Mouse (Mus musculus): ENCODE results near the gene Zfand3.

The Zfand3 gene

GRCm38 (mm10) chr17:30158419-30159108 is 154.0 kb downstream of the Zfand3 start:
- no peak for DNase-seq

- no peak for DNase-seq
Measured at GRCm38 (mm10) chr17:30159341-30159740, 154.8 kb downstream of the Zfand3 start.

DNA sequence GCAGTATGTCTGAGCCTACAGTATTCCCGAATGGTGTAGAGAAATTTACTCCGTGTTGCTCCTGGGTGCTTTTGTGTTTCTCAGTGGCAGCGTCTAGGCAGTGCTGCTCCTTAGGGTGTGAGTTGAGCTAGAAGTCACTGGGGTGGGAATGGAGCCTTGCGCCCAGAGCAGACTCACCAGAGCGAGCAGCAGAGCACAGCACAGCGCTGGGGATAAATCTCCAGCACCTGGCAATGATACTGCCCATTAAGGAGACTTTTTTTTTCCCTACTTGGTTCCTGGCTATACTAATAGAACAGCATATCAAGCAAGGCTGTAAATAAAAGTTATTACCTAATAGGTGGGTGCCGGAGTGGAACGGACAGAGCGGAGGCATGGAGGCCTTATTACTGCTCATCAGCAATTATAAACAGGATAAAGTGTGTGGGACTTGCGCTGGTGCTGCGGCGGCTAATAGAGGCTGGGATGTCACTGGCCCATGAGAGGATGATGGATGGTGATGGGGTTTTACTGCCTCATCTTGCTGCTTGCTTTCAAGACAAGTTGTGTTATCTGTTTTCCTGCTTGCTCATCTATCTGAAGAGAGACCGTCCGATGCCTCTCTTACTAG is 156.4 kb downstream of the Zfand3 start:
- DNase-seq = no peak

DNA sequence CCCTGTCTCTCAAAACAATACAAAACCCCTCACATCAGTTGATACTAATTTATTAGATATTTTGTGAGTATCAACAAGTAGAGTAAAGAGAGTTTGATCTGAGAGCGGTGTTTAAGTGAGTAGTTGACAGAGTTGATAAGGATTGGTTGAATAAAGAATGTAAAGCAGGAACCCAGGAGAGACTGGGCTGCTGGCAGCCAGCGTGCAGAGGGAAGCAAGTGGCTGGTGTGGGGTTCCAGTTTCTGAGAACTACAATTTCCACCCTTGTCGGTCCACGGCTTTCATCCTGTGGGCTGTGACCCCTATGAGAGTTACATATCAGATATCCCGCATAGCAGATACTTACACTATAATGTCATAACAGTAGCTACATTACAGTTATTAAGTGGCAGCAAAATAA is 158.4 kb downstream of the Zfand3 start:
- no peak for DNase-seq

DNA sequence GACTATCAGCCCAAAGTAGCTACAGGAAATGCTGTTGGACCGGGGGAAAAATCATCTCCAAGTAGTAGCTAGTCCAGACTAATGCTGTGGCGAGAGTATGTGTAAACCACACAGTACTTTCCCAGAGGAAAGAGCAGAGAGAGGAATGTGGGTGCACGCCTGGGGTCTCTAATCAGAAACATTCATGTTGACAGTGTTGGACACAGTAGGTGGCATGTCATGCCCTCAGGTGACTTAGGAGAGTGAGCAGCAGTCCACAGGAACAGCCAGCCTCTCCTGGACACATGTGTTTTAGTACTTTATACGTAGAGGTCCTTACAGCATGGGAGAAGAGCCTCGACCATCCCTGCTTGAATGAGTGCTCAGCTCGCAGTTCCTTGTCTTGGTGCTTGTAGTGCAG is 159.3 kb downstream of the Zfand3 start:
- no peak for DNase-seq

GRCm38 (mm10) chr17:30164818-30165217 is 160.3 kb downstream of the Zfand3 start:
- no peak for DNase-seq

DNA sequence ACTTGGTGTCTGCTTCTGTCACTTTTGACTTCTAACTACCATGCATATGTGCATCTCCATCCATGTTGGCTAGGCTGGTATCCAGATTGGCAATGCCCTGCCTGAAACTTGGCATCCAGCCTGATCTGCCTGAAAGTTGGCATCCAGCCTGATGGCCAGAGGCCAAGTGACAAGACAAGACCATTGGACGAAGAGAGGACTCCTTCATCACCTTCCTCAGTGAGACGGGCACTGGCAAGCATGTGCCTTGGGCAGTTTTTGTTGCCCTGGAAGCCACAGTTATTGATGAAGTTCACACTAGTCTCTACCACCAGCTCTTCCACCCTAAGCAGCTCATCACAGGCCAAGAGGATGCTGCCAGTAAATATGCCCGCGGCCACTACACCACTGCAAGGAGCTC is 172.9 kb downstream of the Zfand3 start:
- DNase-seq = no peak

GRCm38 (mm10) chr17:30178402-30178801 is 173.9 kb downstream of the Zfand3 start:
- no peak for DNase-seq

GRCm38 (mm10) chr17:30180197-30180596 is 175.7 kb downstream of the Zfand3 start:
- no peak for DNase-seq

- DNase-seq = no peak
Measured at GRCm38 (mm10) chr17:30181554-30181953, 177.0 kb downstream of the Zfand3 start.

DNA sequence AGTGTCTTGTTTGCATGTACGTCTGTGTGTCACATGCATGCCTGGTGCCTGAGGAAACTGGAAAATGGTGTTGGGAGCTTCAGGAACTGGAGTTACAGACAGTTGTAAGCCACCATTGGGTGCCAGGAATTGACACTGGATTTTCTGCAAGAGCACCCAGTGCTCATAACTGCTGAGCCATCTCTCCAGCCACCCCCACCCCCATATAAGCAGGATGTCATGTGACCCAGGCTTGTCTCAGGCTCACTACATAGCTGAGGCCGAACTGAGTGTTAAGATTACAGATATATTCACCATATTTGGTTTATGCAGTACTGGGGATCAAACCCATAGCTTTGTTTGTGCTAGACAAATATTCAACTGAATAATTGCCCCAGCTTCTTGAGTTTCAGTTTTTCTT is 177.5 kb downstream of the Zfand3 start:
- no peak for DNase-seq

- DNase-seq = no peak
Measured at GRCm38 (mm10) chr17:30183561-30183960, 179.0 kb downstream of the Zfand3 start.

DNA sequence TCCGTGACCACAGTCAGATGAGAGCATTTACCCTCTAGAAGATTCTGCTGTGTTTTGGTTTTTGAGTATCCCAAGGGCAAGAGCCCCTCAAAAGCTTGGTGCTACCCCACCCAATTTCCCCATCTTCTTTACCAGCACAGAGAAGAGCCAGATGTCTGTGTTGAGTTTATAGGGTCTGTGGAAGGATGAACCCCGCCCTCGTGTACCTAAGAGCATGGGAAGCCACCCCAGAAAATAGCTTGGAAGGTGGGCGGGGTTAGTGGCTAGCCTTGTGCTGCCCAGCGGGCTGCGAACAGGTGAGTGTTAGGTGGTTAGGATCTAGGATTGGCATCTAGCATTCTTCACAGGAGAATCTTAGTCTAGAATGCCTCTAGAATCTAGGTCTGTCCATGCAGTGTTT is 182.6 kb downstream of the Zfand3 start:
- no peak for DNase-seq

DNA sequence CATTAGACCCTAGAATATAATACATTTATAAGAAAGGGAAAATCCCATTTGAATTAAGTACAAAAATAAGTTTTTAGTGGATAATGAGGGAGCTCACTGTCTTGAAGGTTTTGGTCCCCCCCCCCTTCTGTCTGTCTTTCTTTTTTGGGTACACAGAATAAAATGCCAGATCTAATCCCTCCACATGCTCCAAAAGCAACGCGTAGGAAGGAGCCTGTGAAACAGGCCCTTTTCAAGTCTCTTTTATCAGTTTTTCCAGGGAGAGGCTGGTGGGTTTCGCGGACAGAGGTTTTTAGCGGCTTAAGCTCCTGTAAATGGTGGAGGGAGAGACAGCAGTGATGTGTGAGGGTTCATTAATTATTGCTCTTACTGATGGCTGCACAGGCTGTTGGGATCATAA is 183.0 kb downstream of the Zfand3 start:
- peak; percentile 1 for DNase-seq

- peak; percentile 2 for DNase-seq
Measured at GRCm38 (mm10) chr17:30188031-30188981, 183.8 kb downstream of the Zfand3 start.

DNA sequence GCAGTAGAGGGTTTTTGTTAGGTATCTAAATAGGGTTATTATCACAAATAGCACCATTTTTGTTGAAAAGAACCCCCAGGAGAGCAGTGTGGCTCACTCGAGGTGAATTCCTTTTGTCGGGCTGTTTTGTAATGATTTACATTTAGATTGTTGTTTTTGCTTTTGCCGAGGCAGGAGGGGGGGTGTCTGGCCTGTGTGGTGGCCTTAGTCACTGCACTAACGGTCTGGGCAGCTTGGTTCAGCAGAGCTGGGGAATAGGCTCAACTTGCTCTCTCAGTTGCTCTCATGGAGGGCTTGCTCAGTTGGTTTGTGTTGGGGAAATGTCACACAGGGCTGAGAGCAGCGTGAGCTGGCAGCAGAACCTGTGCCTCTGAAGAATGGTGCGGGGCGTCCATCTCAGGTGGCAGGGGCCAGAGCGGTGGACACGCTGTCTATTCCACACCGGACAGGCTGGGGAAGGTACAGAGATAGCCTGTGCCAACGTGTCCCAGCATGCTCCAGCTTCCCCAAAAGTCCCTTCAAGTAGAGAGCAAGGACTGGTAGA is 186.6 kb downstream of the Zfand3 start:
- DNase-seq = peak; percentile 2

- peak; percentile 3 for DNase-seq
Measured at GRCm38 (mm10) chr17:30192416-30193005, 188.0 kb downstream of the Zfand3 start.

DNA sequence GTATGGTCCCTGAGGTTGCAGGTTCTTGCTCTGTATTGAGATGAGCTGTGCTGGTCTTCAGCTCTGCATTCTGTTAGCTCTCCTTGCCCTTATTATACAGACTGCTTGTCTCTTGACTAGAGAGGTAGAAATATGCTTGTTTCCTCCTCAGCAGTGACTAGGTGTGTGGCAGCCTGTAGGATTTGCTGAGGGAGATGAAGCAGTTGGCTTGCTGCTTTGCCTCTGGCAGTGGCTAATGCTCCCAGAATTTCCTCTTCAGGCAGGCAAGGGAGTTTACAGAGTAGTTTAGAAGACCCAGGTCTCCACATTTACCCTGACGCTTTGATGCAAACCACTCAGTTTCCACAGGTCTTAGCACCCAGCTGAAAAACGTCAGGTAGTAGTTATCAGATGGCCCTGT is 189.1 kb downstream of the Zfand3 start:
- no peak for DNase-seq

- DNase-seq = peak; percentile 1
Measured at GRCm38 (mm10) chr17:30194091-30194490, 189.6 kb downstream of the Zfand3 start.

- peak; percentile 2 for DNase-seq
Measured at GRCm38 (mm10) chr17:30194629-30195445, 190.3 kb downstream of the Zfand3 start.

DNA sequence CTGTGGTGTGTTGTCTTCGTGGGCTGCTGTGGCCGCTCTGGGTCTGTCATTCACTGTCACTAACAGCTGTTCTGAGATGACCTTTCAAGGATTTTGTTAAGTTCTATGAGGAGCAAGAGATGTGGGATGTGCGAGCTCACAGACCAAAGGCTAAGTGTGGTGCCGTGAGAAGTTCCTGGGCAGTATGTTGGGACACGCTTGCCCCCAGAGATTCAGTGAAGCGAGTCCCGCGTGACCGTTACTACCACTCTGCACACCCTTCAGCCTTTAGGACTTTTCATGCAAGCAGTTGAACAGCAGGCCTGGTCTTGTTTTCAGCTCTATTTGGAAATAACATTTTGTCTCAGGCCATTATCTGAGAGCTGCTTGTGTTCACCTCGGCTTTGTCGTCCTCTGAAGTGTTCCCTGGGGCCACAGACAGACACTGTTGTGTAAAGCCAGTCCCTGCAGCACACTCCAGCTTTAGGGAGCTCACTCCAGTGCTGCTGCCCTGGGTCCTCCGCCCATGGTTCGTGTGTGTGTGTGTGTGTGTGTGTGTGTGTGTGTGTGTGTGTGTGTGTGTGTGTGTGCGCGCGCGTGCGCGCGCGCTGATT is 191.2 kb downstream of the Zfand3 start:
- peak; percentile 2 for DNase-seq
